Mouse (Mus musculus): Measurements from ENCODE around the gene Hspa1b.

DNA sequence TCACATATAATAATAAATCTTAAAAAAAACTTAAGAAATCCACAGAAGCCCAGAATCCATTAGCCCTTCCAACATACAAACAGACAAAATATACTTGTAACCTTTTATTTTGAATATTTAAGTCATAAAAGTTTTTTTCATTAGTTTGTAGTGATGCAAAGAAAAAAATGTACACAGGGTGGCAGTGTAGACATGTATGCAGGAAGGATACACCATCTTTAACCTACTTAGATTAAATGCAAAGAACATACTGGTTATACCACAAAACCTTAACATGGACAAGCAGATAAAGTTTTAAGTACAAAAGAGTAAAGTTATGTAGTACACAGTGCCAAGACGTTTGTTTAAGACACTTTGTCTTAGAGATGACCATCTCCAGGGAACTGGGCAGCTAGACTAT is 2.7 kb downstream of the Hspa1b start:
- no peak for TF ChIP-seq CTCF (IDR thresholded peaks at IDR 0.05; ENCODE audit: control insufficient read depth, insufficient read depth, insufficient replicate concordance, low read depth, low read length)
- TF ChIP-seq POLR2A (IDR thresholded peaks at IDR 0.05; ENCODE audit: control insufficient read depth, low read depth, low read length), result no peak
